Mouse (Mus musculus): Measurements from ENCODE around the gene Tnrc6c. TPM values are rescaled to one million over a fixed set of nuclear protein-coding genes. Genes with fewer than 3 reads are reported as not detected.

Gene Tnrc6c
- polyA plus RNA-seq, 1 experiment from 2014 or later, result 8.7 TPM

DNA sequence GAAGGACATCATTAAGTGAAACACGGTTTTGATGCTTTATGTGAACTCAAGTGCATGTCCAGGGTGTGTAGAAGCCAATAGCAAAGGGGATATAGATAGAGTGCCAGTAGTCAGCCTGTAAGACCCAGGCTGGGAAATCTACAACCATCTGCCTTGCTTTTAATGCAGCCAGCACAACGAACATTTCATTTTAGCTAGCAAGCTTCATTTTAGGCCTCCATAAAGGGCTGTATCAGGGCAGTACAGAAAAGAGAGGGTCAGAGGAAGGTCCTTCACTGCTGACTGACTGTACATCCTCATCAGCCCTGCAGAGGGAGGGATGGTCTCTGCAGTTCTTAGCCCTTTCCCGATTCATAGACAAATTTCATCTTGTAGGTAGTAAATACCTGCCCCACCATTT, 23.0 kb downstream of the Tnrc6c start:
- Histone ChIP-seq H3K27ac (replicated peaks in 1 of 2; ENCODE audit: control insufficient read depth in 1 of 2, insufficient read depth in 1 of 2, low read depth in 2 of 2, low read length in 2 of 2) (peak overlapping the region; percentile 67 to 73), H3K4me3 (ENCODE audit: control insufficient read depth in 1 of 2, insufficient read depth in 1 of 2, low read depth in 1 of 2, low read length in 2 of 2) (no peak overlapping the region), H3K4me2 (ENCODE audit: low read length) (peak overlapping the region; percentile 50), H3K36me3 (ENCODE audit: control insufficient read depth, insufficient read depth, low read length) (no peaks in the 10 kb centered on the region), H3K4me1 (ENCODE audit: control insufficient read depth in 2 of 2, insufficient read depth in 2 of 2, low read length in 2 of 2) (peaks cover 0 to 28% of the 10 kb centered on the region in 2 experiments), H3K9ac (ENCODE audit: low read length) (peak overlapping the region; percentile 34; the same call in 1 of the 2 replicates), H3K27me3 (ENCODE audit: control insufficient read depth, insufficient read depth, low read length) (no peaks in the 10 kb centered on the region), H3K9me3 (ENCODE audit: control insufficient read depth, low read length) (no peaks in the 10 kb centered on the region)
- no peak for ATAC-seq (ENCODE audit: insufficient number of reproducible peaks, insufficient read depth, low FRiP score, low read depth)
- WGBS, result 36% methylated on average over 3 of the region's 3 CpGs

DNA sequence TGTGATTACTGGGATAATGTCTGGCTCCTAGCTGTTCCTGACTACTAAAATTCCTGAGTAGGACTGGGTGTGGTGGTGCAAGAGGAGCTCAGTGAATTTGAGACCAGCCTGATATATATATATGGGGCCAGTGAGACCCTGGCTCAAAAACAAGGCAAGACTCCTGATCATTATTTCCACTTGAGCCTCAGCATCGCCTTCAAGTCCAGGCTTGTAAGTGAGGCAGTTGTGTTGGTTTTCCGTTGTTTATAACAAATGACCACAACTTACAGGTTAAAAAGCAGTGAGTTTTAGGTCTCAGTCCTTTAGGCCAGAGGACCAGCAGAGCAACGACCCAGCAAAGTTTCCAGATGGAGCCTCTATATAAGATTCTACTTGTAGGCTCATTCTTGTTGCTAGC, 23.5 kb downstream of the Tnrc6c start:
- Histone ChIP-seq H3K27ac (replicated peaks in 1 of 2; ENCODE audit: control insufficient read depth in 1 of 2, insufficient read depth in 1 of 2, low read depth in 2 of 2, low read length in 2 of 2) (peak overlapping the region in 1 of 2 experiments; percentile 67; a peak in 1 of 4 replicates), H3K4me3 (ENCODE audit: control insufficient read depth in 1 of 2, insufficient read depth in 1 of 2, low read depth in 1 of 2, low read length in 2 of 2) (no peak overlapping the region), H3K9me3 (ENCODE audit: control insufficient read depth, low read length) (no peaks in the 10 kb centered on the region), H3K4me1 (ENCODE audit: control insufficient read depth in 2 of 2, insufficient read depth in 2 of 2, low read length in 2 of 2) (peaks cover 4 to 33% of the 10 kb centered on the region in 2 experiments), H3K27me3 (ENCODE audit: control insufficient read depth, insufficient read depth, low read length) (no peaks in the 10 kb centered on the region), H3K36me3 (ENCODE audit: control insufficient read depth, insufficient read depth, low read length) (no peaks in the 10 kb centered on the region), H3K9ac (ENCODE audit: low read length) (no peak overlapping the region), H3K4me2 (ENCODE audit: low read length) (no peak overlapping the region)
- ATAC-seq (ENCODE audit: insufficient number of reproducible peaks, insufficient read depth, low FRiP score, low read depth), result no peak
- 77% methylated on average over 3 of the region's 3 CpGs for WGBS

DNA sequence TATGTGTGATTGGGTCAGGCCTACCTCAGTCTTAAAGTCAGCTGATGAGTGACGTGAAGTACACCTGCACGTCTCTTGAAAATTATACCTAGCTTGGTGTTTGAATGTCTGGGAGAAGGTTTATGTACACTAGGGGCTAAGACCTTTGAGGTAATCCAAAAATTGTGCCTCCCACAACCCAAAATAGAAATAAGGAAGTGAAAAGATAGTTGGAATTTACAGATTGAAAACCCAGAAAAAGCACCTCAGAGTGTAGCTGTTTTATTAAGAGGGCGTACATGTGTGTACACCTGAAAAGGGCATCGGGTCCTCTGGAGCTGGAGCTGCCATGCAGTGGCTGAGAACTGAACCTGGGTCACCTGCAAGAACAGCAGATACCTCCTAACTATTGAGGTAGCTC, 24.1 kb downstream of the Tnrc6c start:
- ATAC-seq (ENCODE audit: insufficient number of reproducible peaks, insufficient read depth, low FRiP score, low read depth), result no peak

DNA sequence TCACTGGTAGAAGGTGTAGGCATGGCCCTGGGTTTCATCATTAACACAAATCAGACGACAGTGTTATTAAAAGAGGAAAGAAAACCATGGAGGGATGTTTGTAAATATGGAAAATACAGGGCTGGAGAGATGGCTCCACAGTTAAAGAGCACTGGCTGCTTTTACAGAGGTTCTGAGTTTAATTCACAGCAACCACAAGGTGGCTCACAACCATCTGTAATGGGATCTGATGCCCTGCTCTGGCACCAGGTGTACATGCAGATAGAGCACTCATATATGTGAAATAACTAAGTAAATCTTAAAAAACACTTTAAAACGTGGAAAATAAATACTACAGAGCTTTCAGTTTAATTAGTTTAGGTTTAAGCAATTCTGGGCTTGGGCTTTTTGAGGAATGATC, 24.7 kb downstream of the Tnrc6c start:
- Histone ChIP-seq H3K4me2 (ENCODE audit: low read length) (no peak overlapping the region), H3K27ac (replicated peaks in 1 of 2; ENCODE audit: control insufficient read depth in 1 of 2, insufficient read depth in 1 of 2, low read depth in 2 of 2, low read length in 2 of 2) (no peak overlapping the region), H3K4me1 (ENCODE audit: control insufficient read depth in 2 of 2, insufficient read depth in 2 of 2, low read length in 2 of 2) (peaks cover 4 to 36% of the 10 kb centered on the region in 2 experiments), H3K36me3 (ENCODE audit: control insufficient read depth, insufficient read depth, low read length) (no peaks in the 10 kb centered on the region), H3K4me3 (ENCODE audit: control insufficient read depth in 1 of 2, insufficient read depth in 1 of 2, low read depth in 1 of 2, low read length in 2 of 2) (no peak overlapping the region), H3K27me3 (ENCODE audit: control insufficient read depth, insufficient read depth, low read length) (no peaks in the 10 kb centered on the region), H3K9me3 (ENCODE audit: control insufficient read depth, low read length) (no peaks in the 10 kb centered on the region), H3K9ac (ENCODE audit: low read length) (no peak overlapping the region)
- no peak for ATAC-seq (ENCODE audit: insufficient number of reproducible peaks, insufficient read depth, low FRiP score, low read depth)
- 33% methylated on average over 2 of the region's 2 CpGs for WGBS

More for the DNA sequence above, 24.1 kb downstream of the Tnrc6c start:
- Histone ChIP-seq H3K4me2 (ENCODE audit: low read length) (no peak overlapping the region), H3K9ac (ENCODE audit: low read length) (no peak overlapping the region), H3K36me3 (ENCODE audit: control insufficient read depth, insufficient read depth, low read length) (no peaks in the 10 kb centered on the region), H3K4me3 (ENCODE audit: control insufficient read depth in 1 of 2, insufficient read depth in 1 of 2, low read depth in 1 of 2, low read length in 2 of 2) (no peak overlapping the region), H3K27me3 (ENCODE audit: control insufficient read depth, insufficient read depth, low read length) (no peaks in the 10 kb centered on the region), H3K9me3 (ENCODE audit: control insufficient read depth, low read length) (no peaks in the 10 kb centered on the region), H3K27ac (replicated peaks in 1 of 2; ENCODE audit: control insufficient read depth in 1 of 2, insufficient read depth in 1 of 2, low read depth in 2 of 2, low read length in 2 of 2) (no peak overlapping the region), H3K4me1 (ENCODE audit: control insufficient read depth in 2 of 2, insufficient read depth in 2 of 2, low read length in 2 of 2) (peaks cover 4 to 36% of the 10 kb centered on the region in 2 experiments)
- 88% methylated on average over 4 of the region's 4 CpGs for WGBS

DNA sequence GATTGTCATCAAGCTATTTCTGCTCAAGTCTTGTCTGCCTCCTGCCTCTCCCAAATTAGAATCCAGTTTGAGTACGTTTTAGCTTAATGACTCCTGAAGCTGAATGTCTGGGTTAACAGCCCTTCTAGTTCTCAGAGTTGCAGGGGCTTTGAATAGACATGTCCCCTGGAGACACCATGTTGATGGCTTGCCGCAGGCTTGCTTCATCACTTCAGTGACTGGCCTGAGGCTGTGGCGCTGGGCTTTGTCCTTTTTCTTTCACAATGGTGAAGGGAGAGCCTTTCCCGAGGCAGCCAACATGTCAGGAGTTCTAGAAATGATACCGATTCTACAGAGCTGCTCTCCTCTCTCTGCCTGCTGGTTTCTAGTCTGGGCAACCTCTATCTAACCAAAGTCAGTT, 30.6 kb downstream of the Tnrc6c start:
- no peak for ATAC-seq (ENCODE audit: insufficient number of reproducible peaks, insufficient read depth, low FRiP score, low read depth)
- H3K4me1 ChIP-seq (ENCODE audit: control insufficient read depth in 2 of 2, insufficient read depth in 2 of 2, low read length in 2 of 2), result peaks cover 21 to 37% of the 10 kb centered on the region in 2 experiments

GRCm38 (mm10) chr11:117685461-117685860, 31.4 kb downstream of the Tnrc6c start:
- Histone ChIP-seq H3K4me2 (ENCODE audit: low read length) (no peak overlapping the region), H3K9me3 (ENCODE audit: control insufficient read depth, low read length) (no peaks in the 10 kb centered on the region), H3K36me3 (ENCODE audit: control insufficient read depth, insufficient read depth, low read length) (no peaks in the 10 kb centered on the region), H3K4me3 (ENCODE audit: control insufficient read depth in 1 of 2, insufficient read depth in 1 of 2, low read depth in 1 of 2, low read length in 2 of 2) (no peak overlapping the region), H3K9ac (ENCODE audit: low read length) (no peak overlapping the region), H3K27me3 (ENCODE audit: control insufficient read depth, insufficient read depth, low read length) (no peaks in the 10 kb centered on the region), H3K4me1 (ENCODE audit: control insufficient read depth in 2 of 2, insufficient read depth in 2 of 2, low read length in 2 of 2) (peaks cover 21 to 37% of the 10 kb centered on the region in 2 experiments), H3K27ac (replicated peaks in 1 of 2; ENCODE audit: control insufficient read depth in 1 of 2, insufficient read depth in 1 of 2, low read depth in 2 of 2, low read length in 2 of 2) (no peak overlapping the region)
- ATAC-seq (ENCODE audit: insufficient number of reproducible peaks, insufficient read depth, low FRiP score, low read depth), result no peak
- 64% methylated on average over 3 of the region's 3 CpGs for WGBS

More for the DNA sequence above, 30.6 kb downstream of the Tnrc6c start:
- Histone ChIP-seq H3K27ac (replicated peaks in 1 of 2; ENCODE audit: control insufficient read depth in 1 of 2, insufficient read depth in 1 of 2, low read depth in 2 of 2, low read length in 2 of 2) (no peak overlapping the region), H3K9me3 (ENCODE audit: control insufficient read depth, low read length) (no peaks in the 10 kb centered on the region), H3K27me3 (ENCODE audit: control insufficient read depth, insufficient read depth, low read length) (no peaks in the 10 kb centered on the region), H3K4me3 (ENCODE audit: control insufficient read depth in 1 of 2, insufficient read depth in 1 of 2, low read depth in 1 of 2, low read length in 2 of 2) (no peak overlapping the region), H3K36me3 (ENCODE audit: control insufficient read depth, insufficient read depth, low read length) (no peaks in the 10 kb centered on the region), H3K4me2 (ENCODE audit: low read length) (no peak overlapping the region), H3K9ac (ENCODE audit: low read length) (no peak overlapping the region)
- WGBS, result 37% methylated on average over 5 of the region's 5 CpGs

GRCm38 (mm10) chr11:117686021-117686420, 31.9 kb downstream of the Tnrc6c start:
- H3K27me3 ChIP-seq (ENCODE audit: control insufficient read depth, insufficient read depth, low read length), result no peaks in the 10 kb centered on the region
- peaks cover 21 to 37% of the 10 kb centered on the region in 2 experiments for H3K4me1 ChIP-seq (ENCODE audit: control insufficient read depth in 2 of 2, insufficient read depth in 2 of 2, low read length in 2 of 2)
- no peak overlapping the region for H3K4me3 ChIP-seq (ENCODE audit: control insufficient read depth in 1 of 2, insufficient read depth in 1 of 2, low read depth in 1 of 2, low read length in 2 of 2)
- no peaks in the 10 kb centered on the region for H3K36me3 ChIP-seq (ENCODE audit: control insufficient read depth, insufficient read depth, low read length)
- no peak overlapping the region for H3K4me2 ChIP-seq (ENCODE audit: low read length)
- WGBS, result 62% methylated on average over 8 of the region's 8 CpGs
- no peak overlapping the region for H3K9ac ChIP-seq (ENCODE audit: low read length)
- no peak for ATAC-seq (ENCODE audit: insufficient number of reproducible peaks, insufficient read depth, low FRiP score, low read depth)
- H3K9me3 ChIP-seq (ENCODE audit: control insufficient read depth, low read length), result no peaks in the 10 kb centered on the region
- no peak overlapping the region for H3K27ac ChIP-seq (replicated peaks in 1 of 2; ENCODE audit: control insufficient read depth in 1 of 2, insufficient read depth in 1 of 2, low read depth in 2 of 2, low read length in 2 of 2)

- H3K4me3 ChIP-seq (ENCODE audit: control insufficient read depth in 1 of 2, insufficient read depth in 1 of 2, low read depth in 1 of 2, low read length in 2 of 2), result no peak overlapping the region
- H3K36me3 ChIP-seq (ENCODE audit: control insufficient read depth, insufficient read depth, low read length), result no peaks in the 10 kb centered on the region
- no peaks in the 10 kb centered on the region for H3K9me3 ChIP-seq (ENCODE audit: control insufficient read depth, low read length)
- no peak overlapping the region for H3K9ac ChIP-seq (ENCODE audit: low read length)
- H3K4me2 ChIP-seq (ENCODE audit: low read length), result no peak overlapping the region
- no peaks in the 10 kb centered on the region for H3K27me3 ChIP-seq (ENCODE audit: control insufficient read depth, insufficient read depth, low read length)
- WGBS, result 59% methylated on average over 2 of the region's 2 CpGs
- peaks cover 22 to 48% of the 10 kb centered on the region in 2 experiments for H3K4me1 ChIP-seq (ENCODE audit: control insufficient read depth in 2 of 2, insufficient read depth in 2 of 2, low read length in 2 of 2)
- no peak overlapping the region for H3K27ac ChIP-seq (replicated peaks in 1 of 2; ENCODE audit: control insufficient read depth in 1 of 2, insufficient read depth in 1 of 2, low read depth in 2 of 2, low read length in 2 of 2)
- ATAC-seq (ENCODE audit: insufficient number of reproducible peaks, insufficient read depth, low FRiP score, low read depth), result no peak
Measured at GRCm38 (mm10) chr11:117688603-117689002, 34.5 kb downstream of the Tnrc6c start.
